Mouse (Mus musculus) ES-Bruce4 (cell line): ENCODE data around the gene Cep295nl. TPM values are rescaled to one million over a fixed set of nuclear protein-coding genes. Genes with fewer than 3 reads are reported as not detected.

Experiments
- H3K27ac ChIP-seq: 2 replicates; pipeline ENCODE4 v1.5.1; 2012; ENCODE audit warnings: low read length, inconsistent platforms; ENCODE audit not compliant: insufficient read depth
- H3K27me3 ChIP-seq: 2 replicates; pipeline ENCODE4 v1.6.1; 2012; ENCODE audit warnings: mild to moderate bottlenecking, low read length, inconsistent platforms; ENCODE audit not compliant: control insufficient read depth, poor library complexity, insufficient read depth, severe bottlenecking
- H3K36me3 ChIP-seq: 2 replicates; pipeline ENCODE4 v1.6.1; 2012; ENCODE audit warnings: inconsistent platforms, mild to moderate bottlenecking, low read length, moderate library complexity; ENCODE audit not compliant: control insufficient read depth, poor library complexity, insufficient read depth, severe bottlenecking
- H3K4me1 ChIP-seq: one replicate; pipeline ENCODE4 v1.8.1; 2011; ENCODE audit warnings: low read length; ENCODE audit not compliant: control insufficient read depth, insufficient read depth
- H3K4me3 ChIP-seq: 2 replicates; pipeline ENCODE4 v1.5.1; 2011; ENCODE audit warnings: low read depth, mild to moderate bottlenecking, low read length
- H3K9ac ChIP-seq: 2 replicates; pipeline ENCODE4 v1.6.1; 2012; ENCODE audit warnings: low read depth, mild to moderate bottlenecking, inconsistent platforms; ENCODE audit not compliant: poor library complexity, severe bottlenecking
- H3K9me3 ChIP-seq: replicated peaks from 2 replicates; pipeline ENCODE4 v1.6.1; 2012; ENCODE audit warnings: mild to moderate bottlenecking, low read length, inconsistent platforms; ENCODE audit not compliant: control insufficient read depth, poor library complexity, insufficient read depth, severe bottlenecking
- CTCF ChIP-seq: IDR thresholded peaks from one replicate; pipeline ENCODE4 v1.8.1; 2011; ENCODE audit warnings: low read depth, low read length
- EP300 ChIP-seq: IDR thresholded peaks from 2 replicates; pipeline ENCODE4 v1.6.1; 2011; ENCODE audit warnings: low read depth, low read length; ENCODE audit not compliant: insufficient read depth
- POLR2A ChIP-seq: IDR thresholded peaks from one replicate; pipeline ENCODE4 v1.8.1; 2011; ENCODE audit warnings: low read length; ENCODE audit not compliant: insufficient read depth
- polyA plus RNA-seq: library from polyadenylated mRNA; stranded (reverse); fragments of >200 nt; gene quantifications from 2 replicates; pipeline ENCODE4 v1.2.4, GENCODE M21; 2011; ENCODE audit warnings: low read depth; ENCODE audit not compliant: missing spikeins, insufficient read depth, insufficient read length

The Cep295nl gene
- polyA plus RNA-seq, 1 experiment = 0.64 TPM

DNA sequence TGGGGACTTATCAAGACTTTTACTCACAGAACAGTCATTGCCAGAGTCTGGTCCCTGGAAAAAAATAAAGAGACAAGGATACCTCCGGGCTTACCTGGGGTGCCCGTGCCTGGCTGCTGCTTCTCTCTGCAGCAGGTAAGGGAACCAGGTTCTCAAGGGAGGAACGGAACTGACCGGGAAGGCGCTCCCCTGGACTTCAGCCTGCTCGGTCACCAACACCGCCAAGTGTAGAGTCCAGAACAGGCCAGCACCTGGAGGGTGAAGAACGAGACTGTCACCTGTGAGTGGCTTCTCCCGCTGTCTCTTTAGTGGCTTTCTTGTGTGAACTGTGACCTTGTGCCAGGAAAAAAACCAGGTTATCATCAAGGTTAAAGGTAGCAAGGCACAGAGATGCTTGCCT is 54.7 kb downstream of the Cep295nl start:
- Histone ChIP-seq H3K9ac (no peak overlapping the region), H3K27me3 (no peaks in the 10 kb centered on the region), H3K27ac (no peak overlapping the region), H3K36me3 (peaks cover 43% of the 10 kb centered on the region), H3K9me3 (no peaks in the 10 kb centered on the region), H3K4me3 (no peak overlapping the region), H3K4me1 (no peaks in the 10 kb centered on the region)
- no peak for TF ChIP-seq EP300
- no peak for TF ChIP-seq CTCF
- TF ChIP-seq POLR2A = no peak

DNA sequence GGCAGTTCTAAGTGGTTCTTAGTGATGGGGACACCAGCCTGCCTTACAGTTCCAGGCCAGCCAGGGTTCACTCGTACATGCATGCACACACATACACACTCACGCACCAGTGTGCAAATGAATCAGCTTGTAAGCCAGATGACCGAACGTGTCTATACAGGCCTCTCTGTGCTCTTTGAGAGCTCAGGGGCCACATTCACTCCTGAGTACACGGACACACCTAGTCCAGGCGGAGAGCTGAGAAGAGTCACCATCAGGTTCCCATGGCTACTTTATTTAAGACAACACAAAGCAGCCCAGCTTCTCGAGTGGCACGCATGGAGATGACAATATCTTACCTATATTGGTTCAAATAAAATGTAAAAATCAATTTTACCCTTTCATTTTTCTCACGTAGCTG is 55.9 kb downstream of the Cep295nl start:
- H3K9me3 ChIP-seq = no peaks in the 10 kb centered on the region
- peaks cover 51% of the 10 kb centered on the region for H3K36me3 ChIP-seq
- H3K9ac ChIP-seq = no peak overlapping the region
- TF ChIP-seq CTCF (no peak), POLR2A (no peak), EP300 (no peak)
- H3K4me1 ChIP-seq = no peaks in the 10 kb centered on the region
- no peaks in the 10 kb centered on the region for H3K27me3 ChIP-seq
- H3K27ac ChIP-seq = no peak overlapping the region
- H3K4me3 ChIP-seq = no peak overlapping the region

DNA sequence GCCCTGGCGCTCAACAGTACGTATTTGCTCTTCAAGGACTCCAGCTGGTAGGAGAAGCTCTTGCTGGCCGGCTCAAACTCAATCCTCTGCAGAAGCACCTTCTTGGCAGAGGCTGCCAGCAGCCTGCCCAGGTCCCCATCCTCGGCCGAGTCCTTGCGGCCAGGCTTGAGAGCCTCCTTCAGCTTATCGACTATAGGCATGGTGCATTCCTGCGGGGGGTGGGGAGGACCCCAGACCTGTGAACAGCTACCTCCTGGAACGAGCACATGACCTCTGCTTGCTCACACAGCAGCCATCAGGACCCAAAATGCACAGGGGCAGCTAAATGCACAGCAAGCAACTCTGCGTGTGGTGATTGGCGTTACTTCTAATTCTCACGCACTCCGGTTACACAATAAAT is 56.5 kb downstream of the Cep295nl start:
- Histone ChIP-seq H3K4me1 (no peaks in the 10 kb centered on the region), H3K9ac (no peak overlapping the region), H3K36me3 (peaks cover 53% of the 10 kb centered on the region), H3K27me3 (no peaks in the 10 kb centered on the region), H3K27ac (no peak overlapping the region), H3K4me3 (no peak overlapping the region), H3K9me3 (no peaks in the 10 kb centered on the region)
- TF ChIP-seq CTCF (no peak), EP300 (no peak), POLR2A (no peak)

Other genes with a start within 250 kb of the Cep295nl start
- gene Dnah17, start 211.9 kb downstream of the Cep295nl start, polyA plus RNA-seq = 0.49 and 0.59 TPM in 2 replicates
- gene Cyth1, start 93.9 kb downstream of the Cep295nl start, polyA plus RNA-seq = 1.8 and 6.1 TPM in 2 replicates
- 26.1 and 26.8 TPM in 2 replicates for gene Usp36, start 52.3 kb downstream of the Cep295nl start, polyA plus RNA-seq
- 19.4 and 23.6 TPM in 2 replicates for gene Timp2, start 13.2 kb upstream of the Cep295nl start, polyA plus RNA-seq
- gene Lgals3bp, start 59.6 kb upstream of the Cep295nl start, polyA plus RNA-seq = 3.6 and 6.1 TPM in 2 replicates
- gene Cant1, start 76.6 kb upstream of the Cep295nl start, polyA plus RNA-seq = 15.4 and 16.3 TPM in 2 replicates
- 2.1 and 2.4 TPM in 2 replicates for gene C1qtnf1, start 85.7 kb upstream of the Cep295nl start, polyA plus RNA-seq
- gene Engase, start 134.3 kb upstream of the Cep295nl start, polyA plus RNA-seq = 4.9 and 7.8 TPM in 2 replicates